Mouse (Mus musculus): ENCODE results near the gene Gimap8. TPM values are rescaled to one million over a fixed set of nuclear protein-coding genes. Genes with fewer than 3 reads are reported as not detected.

Gene Gimap8
- polyA plus RNA-seq, 2 experiments = 0.70 to 2.3 TPM

GRCm38 (mm10) chr6:48637811-48638500 is 9.1 kb upstream of the Gimap8 start:
- no peak for TF ChIP-seq POLR2A (IDR thresholded peaks at IDR 0.05; ENCODE audit: borderline replicate concordance, extremely low read depth, insufficient read depth, insufficient read length)
- H3K27me3 ChIP-seq (ENCODE audit: control insufficient read depth, insufficient read depth, low read length) = no peaks in the 10 kb centered on the region
- no peak; the same call in none of the 2 replicates for ATAC-seq (ENCODE audit: low FRiP score, low read depth)
- no peaks in the 10 kb centered on the region for H3K4me1 ChIP-seq (ENCODE audit: control insufficient read depth, insufficient read depth, low read length)
- H3K4me2 ChIP-seq (replicated peaks; ENCODE audit: low read depth, low read length, severe bottlenecking) = no peak overlapping the region
- no peaks in the 10 kb centered on the region for H3K9me3 ChIP-seq (ENCODE audit: control insufficient read depth, low read length)
- WGBS = 64% methylated on average over 6 of the region's 6 CpGs
- H3K4me3 ChIP-seq (replicated peaks; ENCODE audit: low read length) = no peak overlapping the region
- no peak overlapping the region for H3K9ac ChIP-seq (ENCODE audit: low read depth, low read length, severe bottlenecking)
- no peaks in the 10 kb centered on the region for H3K36me3 ChIP-seq (ENCODE audit: control insufficient read depth, insufficient read depth, low read length)
- no peak for DNase-seq (ENCODE audit: low spot score)
- H3K27ac ChIP-seq (replicated peaks; ENCODE audit: low read depth, low read length) = no peak overlapping the region

- TF ChIP-seq POLR2A (IDR thresholded peaks at IDR 0.05; ENCODE audit: borderline replicate concordance, extremely low read depth, insufficient read depth, insufficient read length) = no peak
- Histone ChIP-seq H3K9ac (ENCODE audit: low read depth, low read length, severe bottlenecking) (no peak overlapping the region), H3K4me2 (replicated peaks; ENCODE audit: low read depth, low read length, severe bottlenecking) (no peak overlapping the region), H3K36me3 (ENCODE audit: control insufficient read depth, insufficient read depth, low read length) (no peaks in the 10 kb centered on the region), H3K4me1 (ENCODE audit: control insufficient read depth, insufficient read depth, low read length) (no peaks in the 10 kb centered on the region), H3K27ac (replicated peaks; ENCODE audit: low read depth, low read length) (no peak overlapping the region), H3K4me3 (replicated peaks; ENCODE audit: low read length) (no peak overlapping the region), H3K9me3 (ENCODE audit: control insufficient read depth, low read length) (no peaks in the 10 kb centered on the region), H3K27me3 (ENCODE audit: control insufficient read depth, insufficient read depth, low read length) (no peaks in the 10 kb centered on the region)
- WGBS = 54% methylated on average over 2 of the region's 2 CpGs
- DNase-seq (ENCODE audit: low spot score) (no peak), ATAC-seq (ENCODE audit: low FRiP score, low read depth) (no peak)
Observed at GRCm38 (mm10) chr6:48638553-48638952, 8.5 kb upstream of the Gimap8 start.

GRCm38 (mm10) chr6:48641391-48641790 is 5.6 kb upstream of the Gimap8 start:
- Histone ChIP-seq H3K4me3 (replicated peaks; ENCODE audit: low read length) (no peak overlapping the region), H3K9me3 (ENCODE audit: control insufficient read depth, low read length) (no peaks in the 10 kb centered on the region), H3K27ac (replicated peaks; ENCODE audit: low read depth, low read length) (no peak overlapping the region), H3K4me2 (replicated peaks; ENCODE audit: low read depth, low read length, severe bottlenecking) (no peak overlapping the region), H3K9ac (ENCODE audit: low read depth, low read length, severe bottlenecking) (no peak overlapping the region), H3K36me3 (ENCODE audit: control insufficient read depth, insufficient read depth, low read length) (no peaks in the 10 kb centered on the region), H3K27me3 (ENCODE audit: control insufficient read depth, insufficient read depth, low read length) (no peaks in the 10 kb centered on the region), H3K4me1 (ENCODE audit: control insufficient read depth, insufficient read depth, low read length) (no peaks in the 10 kb centered on the region)
- ATAC-seq (ENCODE audit: low FRiP score, low read depth) (no peak), DNase-seq (ENCODE audit: low spot score) (no peak)
- WGBS = 63% methylated on average over 6 of the region's 6 CpGs
- TF ChIP-seq POLR2A (IDR thresholded peaks at IDR 0.05; ENCODE audit: borderline replicate concordance, extremely low read depth, insufficient read depth, insufficient read length) = no peak

GRCm38 (mm10) chr6:48642764-48643292 is 4.2 kb upstream of the Gimap8 start:
- H3K27me3 ChIP-seq (ENCODE audit: control insufficient read depth, insufficient read depth, low read length) = no peaks in the 10 kb centered on the region
- no peak overlapping the region for H3K27ac ChIP-seq (replicated peaks; ENCODE audit: low read depth, low read length)
- ATAC-seq (ENCODE audit: low FRiP score, low read depth) (no peak), DNase-seq (ENCODE audit: low spot score) (peak; percentile 84)
- H3K9ac ChIP-seq (ENCODE audit: low read depth, low read length, severe bottlenecking) = no peak overlapping the region
- no peaks in the 10 kb centered on the region for H3K4me1 ChIP-seq (ENCODE audit: control insufficient read depth, insufficient read depth, low read length)
- no peak overlapping the region for H3K4me3 ChIP-seq (replicated peaks; ENCODE audit: low read length)
- H3K4me2 ChIP-seq (replicated peaks; ENCODE audit: low read depth, low read length, severe bottlenecking) = no peak overlapping the region
- no peak for TF ChIP-seq POLR2A (IDR thresholded peaks at IDR 0.05; ENCODE audit: borderline replicate concordance, extremely low read depth, insufficient read depth, insufficient read length)
- no peaks in the 10 kb centered on the region for H3K9me3 ChIP-seq (ENCODE audit: control insufficient read depth, low read length)
- no peaks in the 10 kb centered on the region for H3K36me3 ChIP-seq (ENCODE audit: control insufficient read depth, insufficient read depth, low read length)
- 21% methylated on average over 4 of the region's 4 CpGs for WGBS

GRCm38 (mm10) chr6:48645660-48646308 is 1.2 kb upstream of the Gimap8 start:
- Histone ChIP-seq H3K27me3 (ENCODE audit: control insufficient read depth, insufficient read depth, low read length) (no peaks in the 10 kb centered on the region), H3K4me3 (replicated peaks; ENCODE audit: low read length) (no peak overlapping the region), H3K9me3 (ENCODE audit: control insufficient read depth, low read length) (no peaks in the 10 kb centered on the region), H3K27ac (replicated peaks; ENCODE audit: low read depth, low read length) (no peak overlapping the region), H3K36me3 (ENCODE audit: control insufficient read depth, insufficient read depth, low read length) (no peaks in the 10 kb centered on the region), H3K4me1 (ENCODE audit: control insufficient read depth, insufficient read depth, low read length) (no peaks in the 10 kb centered on the region), H3K9ac (ENCODE audit: low read depth, low read length, severe bottlenecking) (no peak overlapping the region), H3K4me2 (replicated peaks; ENCODE audit: low read depth, low read length, severe bottlenecking) (no peak overlapping the region)
- TF ChIP-seq POLR2A (IDR thresholded peaks at IDR 0.05; ENCODE audit: borderline replicate concordance, extremely low read depth, insufficient read depth, insufficient read length) = no peak
- 15% methylated on average over 12 of the region's 12 CpGs for WGBS
- DNase-seq (ENCODE audit: low spot score) (peak; percentile 57), ATAC-seq (ENCODE audit: low FRiP score, low read depth) (no peak)

Data from limb, embryonic 14.5 days (tissue).